Mouse (Mus musculus): ENCODE data around the gene Plpp3.

- no peak for TF ChIP-seq CTCF (IDR thresholded peaks at IDR 0.05; ENCODE audit: control insufficient read depth, insufficient read depth, insufficient read length)
- no peak for TF ChIP-seq MYOG (IDR thresholded peaks at IDR 0.05; ENCODE audit: control insufficient read depth, extremely low read depth, insufficient read length)
Observed at GRCm38 (mm10) chr4:105156955-105157275, 232 bp upstream of the Plpp3 start.

Measured in C2C12 (cell line).